Mouse (Mus musculus) lung, postnatal 0 days (tissue): ENCODE data around the gene Sik1. TPM values are rescaled to one million over a fixed set of nuclear protein-coding genes. Genes with fewer than 3 reads are reported as not detected.
A peak's percentile ranks its signal among the peaks of the same experiment; 100 is the strongest.

Experiments
- ATAC-seq: fragments of 200-750 bp; cut with Nextera tagmentation; 2 replicates; pipeline ENCODE4 v1.8.0; 2017; ENCODE audit warnings: moderate library complexity
- DNase-seq: peaks from one replicate; pipeline ENCODE4 v3.0.0-alpha.2; 2016; ENCODE audit warnings: low spot score
- H3K27ac ChIP-seq: fragments of 300-500 bp; sonication (generic); 2 replicates; pipeline ENCODE4 v1.5.1; 2014; ENCODE audit warnings: antibody characterized with exemption, mild to moderate bottlenecking, low read length, mixed read lengths
- H3K27me3 ChIP-seq: fragments of 300-500 bp; sonication (generic); replicated peaks from 2 replicates; pipeline ENCODE4 v1.6.1; 2014; ENCODE audit warnings: low read length, mixed read lengths; ENCODE audit not compliant: insufficient read depth
- H3K36me3 ChIP-seq: fragments of 300-500 bp; sonication (generic); 2 replicates; pipeline ENCODE4 v1.6.1; 2014; ENCODE audit warnings: low read length, mixed read lengths; ENCODE audit not compliant: insufficient read depth
- H3K4me1 ChIP-seq: fragments of 300-500 bp; sonication (generic); 2 replicates; pipeline ENCODE4 v1.6.1; 2014; ENCODE audit warnings: antibody characterized with exemption, low read depth, low read length, mixed read lengths; ENCODE audit not compliant: insufficient read depth
- H3K4me2 ChIP-seq: fragments of 300-500 bp; sonication (generic); replicated peaks from 2 replicates; pipeline ENCODE4 v1.6.1; 2014; ENCODE audit warnings: low read depth, mild to moderate bottlenecking, low read length, moderate library complexity, mixed read lengths
- H3K4me3 ChIP-seq: fragments of 300-500 bp; sonication (generic); 2 replicates; pipeline ENCODE4 v1.5.1; 2014; ENCODE audit warnings: low read depth, low read length
- H3K9ac ChIP-seq: fragments of 300-500 bp; sonication (generic); replicated peaks from 2 replicates; pipeline ENCODE4 v1.6.1; 2014; ENCODE audit warnings: low read depth, mild to moderate bottlenecking
- H3K9me3 ChIP-seq: fragments of 300-500 bp; sonication (generic); 2 replicates; pipeline ENCODE4 v1.6.1; 2016; ENCODE audit warnings: low read length, mixed read lengths
- CTCF ChIP-seq: IDR thresholded peaks from 2 replicates; pipeline ENCODE4 v1.5.1; 2016; ENCODE audit warnings: antibody characterized with exemption, mild to moderate bottlenecking
- EP300 ChIP-seq: IDR thresholded peaks from 2 replicates; pipeline ENCODE4 v1.6.1; 2016; ENCODE audit warnings: antibody characterized with exemption, mild to moderate bottlenecking, control low read depth
- WGBS: fragments of 180-500 bp; shearing (Covaris S2); extraction: QIAGEN DNeasy Blood & Tissue Kit; methylation state at CpG from one replicate; pipeline ENCODE4 v1.1.7; 2014; 5-methylcytosine and 5-hydroxymethylcytosine counted together
- polyA plus RNA-seq: library from polyadenylated mRNA; unstranded; fragments of >200 nt; fragmentation: Nextera tagmentation; extraction: Ambion mirVana; gene quantifications from 2 replicates; pipeline ENCODE4 v1.2.1, GENCODE M21; 2015

Gene Sik1
- polyA plus RNA-seq, 1 experiment from 2014 or later, result 35.9 TPM

- Histone ChIP-seq H3K36me3 (no peaks in the 10 kb centered on the region), H3K4me1 (peaks cover 9% of the 10 kb centered on the region), H3K27me3 (no peaks in the 10 kb centered on the region), H3K9ac (no peak overlapping the region), H3K9me3 (no peaks in the 10 kb centered on the region), H3K4me2 (no peak overlapping the region), H3K27ac (peak overlapping the region; percentile 6; the same call in 1 of the 2 replicates), H3K4me3 (no peak overlapping the region)
- peak; percentile 15; the same call in 1 of the 2 replicates for TF ChIP-seq CTCF
- TF ChIP-seq EP300, result peak; percentile 66; the same call in 1 of the 2 replicates
- peak; percentile 47 for ATAC-seq
- WGBS, result 25% methylated on average over 14 of the region's 14 CpGs
- peak; percentile 46 for DNase-seq
Measured at GRCm38 (mm10) chr17:31877650-31878141, 22.1 kb upstream of the Sik1 start.

GRCm38 (mm10) chr17:31877181-31877581 is 21.6 kb upstream of the Sik1 start:
- Histone ChIP-seq H3K4me1 (peaks cover 9% of the 10 kb centered on the region), H3K9me3 (no peaks in the 10 kb centered on the region), H3K4me3 (no peak overlapping the region), H3K27me3 (no peaks in the 10 kb centered on the region), H3K9ac (no peak overlapping the region), H3K36me3 (no peaks in the 10 kb centered on the region), H3K4me2 (no peak overlapping the region), H3K27ac (peak overlapping the region; percentile 6; the same call in 1 of the 2 replicates)
- no peak for DNase-seq
- TF ChIP-seq EP300 (no peak), CTCF (no peak)
- WGBS, result 87% methylated on average over 4 of the region's 4 CpGs
- no peak for ATAC-seq

- Histone ChIP-seq H3K9me3 (no peaks in the 10 kb centered on the region), H3K9ac (no peak overlapping the region), H3K27me3 (no peaks in the 10 kb centered on the region), H3K4me3 (no peak overlapping the region), H3K36me3 (no peaks in the 10 kb centered on the region), H3K4me1 (peaks cover 9% of the 10 kb centered on the region), H3K27ac (no peak overlapping the region), H3K4me2 (no peak overlapping the region)
- DNase-seq (no peak), ATAC-seq (no peak)
- no peak for TF ChIP-seq EP300
- TF ChIP-seq CTCF, result no peak
- 63% methylated on average over 3 of the region's 3 CpGs for WGBS
Measured at GRCm38 (mm10) chr17:31876775-31877174, 21.2 kb upstream of the Sik1 start.

- H3K27ac ChIP-seq, result no peak overlapping the region
- no peak for ATAC-seq
- no peak overlapping the region for H3K4me2 ChIP-seq
- peaks cover 17% of the 10 kb centered on the region for H3K4me1 ChIP-seq
- H3K9me3 ChIP-seq, result no peaks in the 10 kb centered on the region
- H3K36me3 ChIP-seq, result no peaks in the 10 kb centered on the region
- DNase-seq, result no peak
- no peaks in the 10 kb centered on the region for H3K27me3 ChIP-seq
- H3K4me3 ChIP-seq, result no peak overlapping the region
- TF ChIP-seq EP300 (no peak), CTCF (no peak)
- WGBS, result 81% methylated on average over 10 of the region's 10 CpGs
- no peak overlapping the region for H3K9ac ChIP-seq
Measured at GRCm38 (mm10) chr17:31875326-31875930, 19.8 kb upstream of the Sik1 start.

GRCm38 (mm10) chr17:31874691-31875090 is 19.1 kb upstream of the Sik1 start:
- Histone ChIP-seq H3K36me3 (no peaks in the 10 kb centered on the region), H3K9me3 (no peaks in the 10 kb centered on the region), H3K4me3 (no peak overlapping the region), H3K9ac (no peak overlapping the region), H3K27me3 (no peaks in the 10 kb centered on the region), H3K4me2 (no peak overlapping the region), H3K4me1 (peaks cover 17% of the 10 kb centered on the region), H3K27ac (no peak overlapping the region)
- ATAC-seq (no peak), DNase-seq (no peak)
- TF ChIP-seq EP300, result no peak
- no peak for TF ChIP-seq CTCF
- 88% methylated on average over 12 of the region's 12 CpGs for WGBS

GRCm38 (mm10) chr17:31873973-31874372 is 18.4 kb upstream of the Sik1 start:
- TF ChIP-seq CTCF (no peak), EP300 (peak; percentile 83)
- WGBS, result 52% methylated on average over 8 of the region's 8 CpGs
- ATAC-seq, result peak; percentile 67
- DNase-seq, result peak; percentile 81
- H3K27ac ChIP-seq, result no peak overlapping the region
- no peak overlapping the region for H3K9ac ChIP-seq
- H3K4me3 ChIP-seq, result no peak overlapping the region
- H3K9me3 ChIP-seq, result no peaks in the 10 kb centered on the region
- H3K4me1 ChIP-seq, result peaks cover 17% of the 10 kb centered on the region
- H3K27me3 ChIP-seq, result no peaks in the 10 kb centered on the region
- H3K36me3 ChIP-seq, result no peaks in the 10 kb centered on the region
- H3K4me2 ChIP-seq, result no peak overlapping the region
